Mouse (Mus musculus): ENCODE results near the gene Cxcr2. TPM values are rescaled to one million over a fixed set of nuclear protein-coding genes. Genes with fewer than 3 reads are reported as not detected.
A peak's percentile ranks its signal among the peaks of the same experiment; 100 is the strongest.

Gene Cxcr2
- total RNA-seq, 1 experiment from 2014 or later = 1,145 TPM

- ATAC-seq (ENCODE audit: extremely low read depth, insufficient number of reproducible peaks, low FRiP score, poor library complexity, severe bottlenecking) = no peak
These were observed 36.7 kb downstream of the Cxcr2 start for GRCm38 (mm10) chr1:74190471-74190870.

GRCm38 (mm10) chr1:74192711-74193110, 38.9 kb downstream of the Cxcr2 start:
- no peak for ATAC-seq (ENCODE audit: extremely low read depth, insufficient number of reproducible peaks, low FRiP score, poor library complexity, severe bottlenecking)

- ATAC-seq (ENCODE audit: extremely low read depth, insufficient number of reproducible peaks, low FRiP score, poor library complexity, severe bottlenecking) = no peak
These were observed 40.7 kb downstream of the Cxcr2 start, which contains the start of gene Cxcr1 for GRCm38 (mm10) chr1:74194445-74194844. Cxcr1 (minus strand) TSS chr1:74194631.

- peak; percentile 82; the same call in 1 of the 2 replicates for ATAC-seq (ENCODE audit: extremely low read depth, insufficient number of reproducible peaks, low FRiP score, poor library complexity, severe bottlenecking)
These were observed 42.2 kb downstream of the Cxcr2 start for GRCm38 (mm10) chr1:74195961-74196360.

GRCm38 (mm10) chr1:74196621-74197419, 43.0 kb downstream of the Cxcr2 start:
- ATAC-seq (ENCODE audit: extremely low read depth, insufficient number of reproducible peaks, low FRiP score, poor library complexity, severe bottlenecking) = no peak

- ATAC-seq (ENCODE audit: extremely low read depth, insufficient number of reproducible peaks, low FRiP score, poor library complexity, severe bottlenecking) = no peak
These were observed 44.1 kb downstream of the Cxcr2 start for GRCm38 (mm10) chr1:74197726-74198470.

GRCm38 (mm10) chr1:74199046-74199445, 45.3 kb downstream of the Cxcr2 start:
- ATAC-seq (ENCODE audit: extremely low read depth, insufficient number of reproducible peaks, low FRiP score, poor library complexity, severe bottlenecking) = no peak

GRCm38 (mm10) chr1:74201048-74201844, 47.5 kb downstream of the Cxcr2 start:
- no peak for ATAC-seq (ENCODE audit: extremely low read depth, insufficient number of reproducible peaks, low FRiP score, poor library complexity, severe bottlenecking)

GRCm38 (mm10) chr1:74203457-74203856, 49.7 kb downstream of the Cxcr2 start:
- no peak for ATAC-seq (ENCODE audit: extremely low read depth, insufficient number of reproducible peaks, low FRiP score, poor library complexity, severe bottlenecking)

- peak; percentile 75; the same call in 1 of the 2 replicates for ATAC-seq (ENCODE audit: extremely low read depth, insufficient number of reproducible peaks, low FRiP score, poor library complexity, severe bottlenecking)
These were observed 52.1 kb downstream of the Cxcr2 start for GRCm38 (mm10) chr1:74205881-74206280.

GRCm38 (mm10) chr1:74206642-74207041, 52.9 kb downstream of the Cxcr2 start:
- no peak for ATAC-seq (ENCODE audit: extremely low read depth, insufficient number of reproducible peaks, low FRiP score, poor library complexity, severe bottlenecking)

- ATAC-seq (ENCODE audit: extremely low read depth, insufficient number of reproducible peaks, low FRiP score, poor library complexity, severe bottlenecking) = no peak
These were observed 54.1 kb downstream of the Cxcr2 start for GRCm38 (mm10) chr1:74207906-74208305.

- no peak for ATAC-seq (ENCODE audit: extremely low read depth, insufficient number of reproducible peaks, low FRiP score, poor library complexity, severe bottlenecking)
These were observed 55.2 kb downstream of the Cxcr2 start for GRCm38 (mm10) chr1:74208941-74209340.

Other genes starting within 250 kb of the Cxcr2 start
- gene Tns1, start 29.5 kb upstream of the Cxcr2 start, total RNA-seq (2017) = 7.6 and 8.0 TPM in 2 replicates
- 31.9 and 35.6 TPM in 2 replicates for gene Rufy4, start 28.4 kb upstream of the Cxcr2 start, total RNA-seq (2017)
- gene Cxcr1, start 40.6 kb downstream of the Cxcr2 start, total RNA-seq (2017) = 16.7 and 20.0 TPM in 2 replicates
- gene Arpc2, start 82.1 kb downstream of the Cxcr2 start, total RNA-seq (2017) = 711 and 718 TPM in 2 replicates
- gene Gpbar1, start 124.6 kb downstream of the Cxcr2 start, total RNA-seq (2017) = 0.86 and 1.2 TPM in 2 replicates
- 111 and 118 TPM in 2 replicates for gene Aamp, start 130.7 kb downstream of the Cxcr2 start, total RNA-seq (2017)
- 6.1 and 12.7 TPM in 2 replicates for gene Pnkd, start 130.9 kb downstream of the Cxcr2 start, total RNA-seq (2017)
- 1.9 and 5.5 TPM in 2 replicates for gene Tmbim1, start 151.6 kb downstream of the Cxcr2 start, total RNA-seq (2017)
- gene Catip, start 208.1 kb downstream of the Cxcr2 start, total RNA-seq (2017) = 0.86 TPM in 1 of 2 replicates, not detected in the other
- gene Slc11a1, start 221.2 kb downstream of the Cxcr2 start, total RNA-seq (2017) = 148 and 164 TPM in 2 replicates
- gene Ctdsp1, start 237.5 kb downstream of the Cxcr2 start, total RNA-seq (2017) = 66.9 and 67.8 TPM in 2 replicates

Data from neutrophil, adult 5-6 weeks (primary cell).